Mouse (Mus musculus) forebrain, embryonic 13.5 days (tissue): ENCODE data around the gene Tomm40l. TPM values are rescaled to one million over a fixed set of nuclear protein-coding genes. Genes with fewer than 3 reads are reported as not detected.

Experiments
- ATAC-seq: fragments of 200-750 bp; cut with Nextera tagmentation; 2 replicates; pipeline ENCODE4 v1.8.0; 2017
- H3K27ac ChIP-seq: fragments of 300-500 bp; sonication (generic); 2 replicates; pipeline ENCODE4 v1.5.1; 2015; ENCODE audit warnings: inconsistent platforms, mild to moderate bottlenecking, moderate library complexity
- H3K27me3 ChIP-seq: fragments of 300-500 bp; sonication (generic); 2 replicates; pipeline ENCODE4 v1.6.1; 2015; ENCODE audit warnings: mild to moderate bottlenecking, inconsistent platforms
- H3K36me3 ChIP-seq: fragments of 300-500 bp; sonication (generic); 2 replicates; pipeline ENCODE4 v1.6.1; 2015; ENCODE audit warnings: mild to moderate bottlenecking, inconsistent platforms; ENCODE audit not compliant: poor library complexity, severe bottlenecking
- H3K4me1 ChIP-seq: fragments of 300-500 bp; sonication (generic); 2 replicates; pipeline ENCODE4 v1.6.1; 2015; ENCODE audit warnings: inconsistent platforms
- H3K4me2 ChIP-seq: fragments of 300-500 bp; sonication (generic); 2 replicates; pipeline ENCODE4 v1.6.1; 2015; ENCODE audit warnings: inconsistent platforms, mild to moderate bottlenecking, moderate library complexity
- H3K4me3 ChIP-seq: fragments of 300-500 bp; sonication (generic); 2 replicates; pipeline ENCODE4 v1.5.1; 2015; ENCODE audit warnings: mild to moderate bottlenecking, inconsistent platforms
- H3K9ac ChIP-seq: fragments of 300-500 bp; sonication (generic); 2 replicates; pipeline ENCODE4 v1.6.1; 2015; ENCODE audit warnings: mild to moderate bottlenecking, inconsistent platforms
- H3K9me3 ChIP-seq: fragments of 300-500 bp; sonication (generic); replicated peaks from 2 replicates; pipeline ENCODE4 v1.6.1; 2016; ENCODE audit warnings: inconsistent platforms
- WGBS: fragments of 180-500 bp; shearing (Covaris S2); methylation state at CpG from one replicate; pipeline ENCODE4 v1.1.7; 2015; 5-methylcytosine and 5-hydroxymethylcytosine counted together
- polyA plus RNA-seq: library from polyadenylated mRNA; unstranded; fragments of >200 nt; fragmentation: Nextera tagmentation; extraction: Ambion mirVana; gene quantifications from 2 replicates; pipeline ENCODE4 v1.2.1, GENCODE M21; 2015

Gene Tomm40l
- polyA plus RNA-seq, 1 experiment from 2014 or later = 33.8 TPM

DNA sequence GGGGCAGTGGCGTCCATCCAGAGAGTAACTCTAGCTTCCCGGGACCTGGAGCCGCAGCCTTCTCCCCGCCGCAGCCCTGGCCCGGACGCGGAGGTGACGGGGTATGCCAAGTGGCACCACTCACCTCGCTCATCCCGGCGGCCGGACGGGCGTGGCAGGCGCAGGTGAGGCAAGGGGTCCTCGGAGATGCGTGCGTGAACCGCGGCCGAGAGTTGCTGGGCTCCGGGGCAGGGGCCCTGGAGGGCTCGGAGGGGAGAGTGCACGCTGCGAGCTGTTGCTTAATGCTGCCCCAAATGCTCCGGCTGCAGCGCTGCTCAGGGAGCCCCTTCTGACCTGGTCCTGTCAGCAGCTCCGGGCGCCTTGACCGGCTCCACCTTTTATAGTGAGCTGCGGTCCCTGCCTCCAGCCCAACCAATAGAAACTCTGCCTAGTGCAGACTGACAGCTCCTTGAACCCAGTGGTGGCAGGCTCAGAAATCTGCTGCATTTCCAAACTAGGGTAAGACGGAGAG lies 26.4 kb downstream of the Tomm40l start, which contains the start of gene Pcp4l1:
Gene Pcp4l1, minus strand, starts transcription at position 382 of the 511 bp plus-strand sequence.
- H3K9me3 ChIP-seq = no peaks in the 10 kb centered on the region
- peak within 1 kb of the TSS; percentile 68 for H3K9ac ChIP-seq
- no peaks in the 10 kb centered on the region for H3K36me3 ChIP-seq
- H3K27ac ChIP-seq = no peak within 1 kb of the TSS
- peak within 1 kb of the TSS; percentile 59 for H3K4me3 ChIP-seq
- H3K4me2 ChIP-seq = peak within 1 kb of the TSS; percentile 97
- 0% methylated on average over 33 of the region's 33 CpGs for WGBS
- H3K4me1 ChIP-seq = peaks cover 27% of the 10 kb centered on the region
- ATAC-seq = peak; percentile 89
- H3K27me3 ChIP-seq = peaks cover 70% of the 10 kb centered on the region

DNA sequence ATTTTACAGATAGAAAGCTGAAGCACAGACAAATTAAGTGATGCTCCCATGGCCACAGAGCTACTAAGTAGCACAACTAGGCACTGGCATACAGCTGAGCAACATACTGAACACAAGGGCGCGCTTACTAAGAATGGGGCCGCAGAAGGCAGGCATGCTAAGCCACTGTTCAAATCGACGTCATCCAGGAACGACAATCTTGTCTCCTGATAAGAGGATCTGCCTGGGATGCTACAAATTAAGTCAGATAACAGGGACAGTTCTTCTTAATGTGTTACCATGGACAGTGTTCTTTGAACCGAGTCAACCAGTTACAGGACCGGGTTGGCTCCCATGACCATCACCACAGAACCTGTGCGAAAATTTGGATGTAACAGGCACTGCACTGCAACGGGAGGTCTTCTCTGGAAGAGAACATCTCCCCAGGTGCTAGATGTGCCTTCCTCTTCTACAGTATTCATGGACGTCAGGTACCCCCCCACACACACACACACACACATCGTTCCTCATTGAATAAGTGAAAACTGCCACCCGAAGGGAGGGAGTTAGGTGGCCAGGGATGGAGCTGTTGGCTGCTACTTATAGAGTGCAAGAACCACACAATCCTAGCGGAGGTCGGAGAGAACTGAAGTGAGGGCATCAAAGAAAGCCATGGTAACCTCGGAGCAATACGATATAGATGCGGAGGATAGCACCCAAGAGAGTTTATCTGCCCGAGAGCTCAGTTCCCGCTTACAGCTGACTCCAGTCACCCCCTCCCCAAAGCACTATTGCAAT lies 27.1 kb downstream of the Tomm40l start:
- H3K4me1 ChIP-seq = peaks cover 27% of the 10 kb centered on the region

DNA sequence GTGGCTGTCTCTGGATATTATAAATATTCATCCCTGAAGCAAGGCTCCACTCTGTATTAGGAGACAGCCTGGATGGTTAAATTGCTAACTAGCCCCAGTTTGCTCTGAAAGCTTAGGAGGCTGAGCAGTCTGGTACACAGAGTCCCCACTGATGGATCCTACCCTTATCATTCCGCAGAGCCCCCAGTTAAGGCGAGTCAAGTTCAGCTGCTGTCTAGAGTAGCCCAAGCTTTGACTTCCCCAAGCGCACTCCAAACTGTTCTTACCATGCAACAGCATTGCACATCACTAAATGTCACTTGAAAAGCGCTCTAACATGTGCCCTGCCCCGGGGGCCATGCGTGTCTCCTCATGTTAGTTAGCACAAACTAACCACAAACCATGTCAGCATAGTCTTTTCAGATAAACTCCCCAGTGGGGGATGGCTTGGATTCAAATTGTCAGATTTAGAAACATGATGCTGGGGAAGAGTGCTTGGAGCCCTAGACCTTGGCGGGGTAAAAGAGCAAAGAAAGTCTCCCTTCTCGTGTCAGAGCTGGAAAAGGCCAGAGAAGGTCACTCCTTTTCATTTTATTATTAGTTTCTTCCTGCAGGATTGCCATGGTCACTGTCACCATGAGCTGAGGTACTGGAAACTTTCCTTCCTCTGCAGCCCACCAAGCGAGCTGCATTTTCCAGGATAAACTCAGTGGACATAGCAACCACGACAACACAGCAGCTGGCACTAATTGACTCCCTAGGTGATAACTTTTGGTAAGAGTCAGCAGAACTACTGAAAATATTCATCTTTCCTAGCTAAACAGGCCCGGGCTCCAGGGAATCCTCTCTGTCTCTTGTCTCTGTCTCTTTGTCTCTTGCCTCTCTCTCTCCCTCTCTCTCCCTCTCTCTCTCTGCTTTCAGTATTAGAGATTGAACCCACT lies 28.1 kb downstream of the Tomm40l start:
- Histone ChIP-seq H3K9me3 (no peaks in the 10 kb centered on the region), H3K9ac (no peak overlapping the region), H3K27me3 (peaks cover 78% of the 10 kb centered on the region), H3K4me3 (peak overlapping the region; percentile 24), H3K4me2 (0 out of 2 replicates have a peak overlapping the region, but pooled peaks have one; percentile 47), H3K27ac (no peak overlapping the region), H3K36me3 (no peaks in the 10 kb centered on the region), H3K4me1 (peaks cover 34% of the 10 kb centered on the region)
- WGBS = 27% methylated on average over 11 of the region's 11 CpGs
- ATAC-seq = no peak

More for the DNA sequence above, 27.1 kb downstream of the Tomm40l start:
- Histone ChIP-seq H3K9me3 (no peaks in the 10 kb centered on the region), H3K27me3 (peaks cover 71% of the 10 kb centered on the region), H3K27ac (no peak overlapping the region), H3K9ac (peak overlapping the region; percentile 68), H3K4me2 (peak overlapping the region; percentile 97), H3K36me3 (no peaks in the 10 kb centered on the region), H3K4me3 (peak overlapping the region; percentile 59)
- 5% methylated on average over 20 of the region's 20 CpGs for WGBS
- peak; percentile 7; the same call in 1 of the 2 replicates for ATAC-seq

DNA sequence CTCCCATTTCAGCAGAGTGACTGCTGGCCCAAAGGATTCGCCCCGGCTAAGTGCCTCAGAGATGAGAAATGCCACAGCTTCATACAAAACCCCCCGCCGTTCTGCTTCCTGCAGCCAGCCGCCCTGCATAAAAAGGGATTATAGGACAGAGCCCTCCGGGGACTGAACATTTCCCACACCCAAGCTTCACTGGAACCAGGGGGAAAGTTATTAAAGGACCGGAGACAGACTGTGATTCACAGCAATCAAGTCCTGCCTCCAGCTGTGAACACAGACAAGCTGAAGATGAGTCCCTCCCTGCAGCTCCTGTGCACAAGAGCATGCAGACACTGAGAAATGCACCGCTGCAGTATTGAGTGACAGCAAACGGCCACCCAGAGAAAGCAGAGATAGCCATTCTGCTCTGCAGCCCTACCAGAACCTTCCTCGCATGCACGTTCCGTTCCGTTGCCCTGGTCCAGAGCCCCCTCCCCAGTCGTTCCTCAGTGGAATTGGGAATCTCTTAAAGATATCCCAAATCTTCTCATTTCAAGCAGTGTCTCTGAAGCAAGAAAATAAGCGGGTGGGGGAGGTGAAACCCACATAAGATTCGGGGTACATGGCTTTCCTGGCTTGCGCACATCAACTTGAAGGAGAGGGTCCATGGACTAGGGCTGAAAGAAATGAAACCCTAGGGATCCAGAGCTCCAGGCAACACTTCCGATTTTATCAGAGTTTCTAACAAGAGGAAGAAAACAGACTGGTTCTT lies 29.0 kb downstream of the Tomm40l start:
- Histone ChIP-seq H3K4me2 (peak overlapping the region; percentile 47), H3K36me3 (no peaks in the 10 kb centered on the region), H3K27ac (no peak overlapping the region), H3K9me3 (no peaks in the 10 kb centered on the region), H3K4me1 (peaks cover 42% of the 10 kb centered on the region), H3K4me3 (peak overlapping the region; percentile 24), H3K9ac (peak overlapping the region; percentile 21; the same call in 1 of the 2 replicates), H3K27me3 (peaks cover 80% of the 10 kb centered on the region)
- 5% methylated on average over 18 of the region's 18 CpGs for WGBS
- ATAC-seq = 0 out of 2 replicates have a peak, but pooled peaks have one; percentile 16

DNA sequence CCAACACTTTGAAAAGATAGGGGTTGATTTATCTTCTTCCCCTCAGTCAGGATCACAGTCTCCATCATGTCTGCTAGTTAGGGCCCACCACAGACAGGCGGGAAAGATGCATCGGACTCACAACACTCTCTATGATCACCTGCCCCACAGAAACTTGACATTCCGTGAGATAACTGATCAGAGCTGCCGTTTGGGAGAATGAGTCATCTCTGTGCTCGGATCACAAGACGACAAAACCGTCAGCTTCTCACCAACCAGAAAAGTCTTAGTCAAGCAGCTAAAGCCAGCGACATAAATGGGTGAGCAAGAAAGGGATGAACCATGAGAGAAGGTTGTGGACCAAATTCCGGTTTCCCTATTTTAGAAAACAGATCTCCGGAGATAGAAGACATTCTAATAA lies 30.0 kb downstream of the Tomm40l start:
- Histone ChIP-seq H3K9ac (no peak overlapping the region), H3K9me3 (no peaks in the 10 kb centered on the region), H3K4me3 (no peak overlapping the region), H3K4me1 (peaks cover 47% of the 10 kb centered on the region), H3K27me3 (peaks cover 76% of the 10 kb centered on the region), H3K4me2 (no peak overlapping the region), H3K27ac (no peak overlapping the region), H3K36me3 (no peaks in the 10 kb centered on the region)
- ATAC-seq = no peak
- WGBS = 47% methylated on average over 10 of the region's 10 CpGs

DNA sequence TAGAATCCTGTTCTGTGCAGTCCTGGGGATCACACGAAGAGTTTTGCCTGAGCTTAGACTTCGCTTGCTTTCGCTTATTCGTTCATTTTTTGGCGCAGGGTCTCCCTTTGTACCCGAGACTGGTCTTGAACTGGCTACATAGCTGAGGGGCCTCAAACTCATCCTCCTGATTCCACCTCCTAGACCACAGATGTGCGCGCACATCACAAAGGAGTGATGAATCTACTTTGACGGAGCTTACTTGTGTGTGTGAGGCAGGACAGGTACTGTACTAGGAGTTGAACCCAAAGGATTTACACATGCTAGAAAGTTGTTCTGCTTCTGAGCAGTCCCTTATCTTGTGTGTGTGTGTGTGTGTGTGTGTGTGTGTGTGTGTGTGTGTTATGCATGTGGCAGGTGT lies 31.5 kb downstream of the Tomm40l start:
- Histone ChIP-seq H3K27me3 (peaks cover 61% of the 10 kb centered on the region), H3K9me3 (no peaks in the 10 kb centered on the region), H3K4me1 (peaks cover 42% of the 10 kb centered on the region), H3K4me2 (no peak overlapping the region), H3K36me3 (no peaks in the 10 kb centered on the region), H3K9ac (no peak overlapping the region), H3K27ac (no peak overlapping the region), H3K4me3 (no peak overlapping the region)
- no peak for ATAC-seq
- WGBS = 96% methylated on average over 9 of the region's 9 CpGs

DNA sequence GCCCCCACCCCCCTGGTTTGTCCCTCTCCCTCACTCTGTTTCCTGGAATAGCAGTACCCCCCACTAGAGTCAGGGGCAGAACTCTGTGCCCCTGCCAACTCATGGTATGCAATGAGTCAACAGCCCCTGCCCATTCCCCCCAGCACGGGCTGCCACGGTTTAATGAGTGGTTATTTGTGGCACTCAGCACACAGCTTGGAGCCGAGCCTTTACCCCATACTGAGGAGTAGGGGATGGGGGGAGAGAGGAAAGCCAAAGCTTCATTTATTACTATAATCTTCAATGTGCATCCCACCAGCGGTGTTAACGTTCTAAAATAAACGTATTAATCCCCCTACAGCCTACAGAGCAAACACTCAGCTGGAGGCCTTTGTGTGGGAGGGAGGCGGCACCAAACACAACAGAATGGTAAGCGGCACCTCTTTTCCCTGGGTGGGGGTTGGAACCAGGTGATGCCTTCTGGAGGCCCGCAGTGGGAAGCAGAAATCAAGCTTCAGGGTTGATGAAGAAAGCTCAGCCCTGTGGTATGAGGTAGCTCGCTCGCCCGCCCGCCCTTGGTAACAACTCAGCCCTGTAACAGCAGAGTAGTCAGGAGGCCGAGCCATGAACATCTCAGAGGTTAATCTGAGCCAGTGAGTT lies 32.7 kb downstream of the Tomm40l start:
- Histone ChIP-seq H3K4me2 (no peak overlapping the region), H3K4me3 (no peak overlapping the region), H3K27me3 (peaks cover 49% of the 10 kb centered on the region), H3K9ac (no peak overlapping the region), H3K36me3 (no peaks in the 10 kb centered on the region), H3K27ac (no peak overlapping the region; the same call in none of the 2 replicates), H3K9me3 (no peaks in the 10 kb centered on the region), H3K4me1 (peaks cover 35% of the 10 kb centered on the region)
- peak; percentile 52; the same call in 1 of the 2 replicates for ATAC-seq
- WGBS = 18% methylated on average over 14 of the region's 14 CpGs

DNA sequence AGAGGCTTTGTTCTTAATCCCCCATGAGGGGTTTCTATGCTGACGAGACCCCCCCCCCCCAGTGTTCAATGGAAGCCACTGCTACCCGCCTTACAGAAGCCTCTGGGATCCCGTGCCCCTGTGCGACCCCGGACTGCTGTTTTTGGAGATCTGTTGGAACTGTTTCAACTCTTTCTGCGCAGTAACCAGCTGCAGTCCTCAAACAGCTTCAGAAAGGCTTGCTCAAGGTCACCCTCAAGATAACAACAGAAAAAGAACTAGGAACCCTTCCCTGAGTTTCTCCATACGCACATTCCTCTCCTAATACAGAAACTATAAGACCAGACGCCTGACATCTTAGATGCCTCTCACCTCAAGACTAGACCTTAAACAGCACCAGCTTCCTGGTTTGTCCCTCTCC lies 33.3 kb downstream of the Tomm40l start:
- WGBS = 10% methylated on average over 8 of the region's 8 CpGs
- H3K27me3 ChIP-seq = peaks cover 44% of the 10 kb centered on the region
- no peak overlapping the region; the same call in 1 of the 2 replicates for H3K27ac ChIP-seq
- H3K36me3 ChIP-seq = no peaks in the 10 kb centered on the region
- no peak overlapping the region; the same call in 1 of the 2 replicates for H3K9ac ChIP-seq
- no peak overlapping the region for H3K4me3 ChIP-seq
- ATAC-seq = no peak
- no peaks in the 10 kb centered on the region for H3K9me3 ChIP-seq
- no peak overlapping the region for H3K4me2 ChIP-seq
- peaks cover 35% of the 10 kb centered on the region for H3K4me1 ChIP-seq

DNA sequence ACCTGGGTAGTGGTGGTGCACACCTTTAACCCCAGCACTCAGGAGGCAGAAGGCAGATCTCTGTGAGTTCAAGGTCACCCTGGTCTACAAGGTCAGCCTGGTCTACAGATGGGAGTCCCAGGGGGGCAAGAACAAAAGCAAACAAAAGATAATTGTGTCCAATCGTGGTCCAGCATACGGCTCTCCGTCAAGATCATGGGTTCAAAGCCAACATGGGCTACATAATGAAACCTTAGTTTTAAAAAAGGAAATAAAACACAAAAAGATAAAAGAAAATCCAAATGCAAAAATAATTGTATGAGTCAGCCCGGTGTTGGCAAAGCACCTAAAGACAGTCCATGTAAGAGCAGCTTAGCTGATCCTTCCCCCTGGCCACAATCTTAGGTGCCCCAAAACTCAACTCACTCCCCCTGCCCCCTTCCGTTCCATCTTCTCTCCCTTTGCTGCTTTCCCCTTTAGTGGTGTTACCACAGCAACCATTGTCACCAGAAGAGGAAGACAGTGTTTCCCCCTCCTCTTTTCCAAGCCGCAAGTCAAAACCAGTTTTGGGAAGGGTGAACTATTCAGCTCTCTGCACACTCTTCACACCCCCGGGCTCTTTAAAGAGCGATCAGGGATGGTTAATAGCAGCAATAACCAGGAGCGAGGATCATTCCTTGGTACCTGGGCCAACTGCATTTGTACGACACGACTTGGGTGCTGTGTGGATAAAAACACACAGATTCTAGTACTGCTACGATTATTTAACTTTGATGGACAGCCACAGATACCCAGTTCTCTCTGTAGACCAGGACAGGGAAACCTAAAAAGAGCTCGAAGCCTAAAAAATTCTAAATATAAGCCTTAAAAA lies 34.2 kb downstream of the Tomm40l start:
- H3K4me1 ChIP-seq = peaks cover 25% of the 10 kb centered on the region
- H3K36me3 ChIP-seq = no peaks in the 10 kb centered on the region
- WGBS = 30% methylated on average over 13 of the region's 13 CpGs
- no peak overlapping the region for H3K4me2 ChIP-seq
- no peaks in the 10 kb centered on the region for H3K9me3 ChIP-seq
- H3K27ac ChIP-seq = no peak overlapping the region
- no peak overlapping the region for H3K4me3 ChIP-seq
- no peak for ATAC-seq
- no peak overlapping the region for H3K9ac ChIP-seq
- peaks cover 34% of the 10 kb centered on the region for H3K27me3 ChIP-seq

DNA sequence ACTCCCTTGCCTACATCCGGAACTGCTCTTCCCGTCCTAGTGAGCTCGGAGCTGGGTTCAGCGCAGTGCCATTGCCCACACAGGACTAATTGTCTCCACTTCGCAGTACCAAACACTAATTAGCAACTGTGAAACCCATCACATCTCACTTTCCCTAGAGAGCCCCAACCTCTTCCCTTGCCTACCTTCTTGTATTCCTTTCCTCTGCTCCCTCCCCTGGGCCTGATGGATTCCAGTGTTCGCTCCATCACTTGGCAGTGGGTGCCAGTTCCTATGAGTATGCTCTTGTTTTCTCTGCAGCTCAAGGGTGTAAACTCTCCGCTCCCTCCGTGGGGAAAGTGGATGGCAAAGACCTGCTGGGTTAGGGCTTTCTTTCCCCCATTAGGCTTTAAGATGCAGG lies 36.7 kb downstream of the Tomm40l start:
- ATAC-seq = no peak
- peaks cover 10% of the 10 kb centered on the region for H3K27me3 ChIP-seq
- peaks cover 20% of the 10 kb centered on the region for H3K4me1 ChIP-seq
- H3K36me3 ChIP-seq = no peaks in the 10 kb centered on the region
- H3K4me2 ChIP-seq = no peak overlapping the region
- H3K27ac ChIP-seq = no peak overlapping the region
- no peak overlapping the region for H3K9ac ChIP-seq
- H3K9me3 ChIP-seq = no peaks in the 10 kb centered on the region
- 66% methylated on average over 8 of the region's 8 CpGs for WGBS
- H3K4me3 ChIP-seq = no peak overlapping the region
